Mouse (Mus musculus) spleen, adult 2 months (tissue): ENCODE measurements around the gene Rspry1.

Source experiments
- CTCF ChIP-seq: fragments of 200-500 bp; IDR thresholded peaks from 2 replicates; pipeline ENCODE4 v1.5.1; 2011; ENCODE audit warnings: mild to moderate bottlenecking, inconsistent platforms; ENCODE audit not compliant: insufficient read depth, insufficient read length, insufficient replicate concordance; ENCODE audit errors: extremely low read depth
- POLR2A ChIP-seq: fragments of 200-500 bp; IDR thresholded peaks from 2 replicates; pipeline ENCODE4 v1.6.1; 2011; ENCODE audit warnings: low read depth, low read length, inconsistent platforms

- TF ChIP-seq POLR2A (no peak), CTCF (no peak)
Observed at GRCm38 (mm10) chr8:94674384-94674783, 72.6 kb downstream of the Rspry1 start.
